Mouse (Mus musculus) adrenal gland, adult 8-10 months (tissue): ENCODE results near the gene Ssbp1. TPM values are rescaled to one million over a fixed set of nuclear protein-coding genes. Genes with fewer than 3 reads are reported as not detected.
A peak's percentile ranks its signal among the peaks of the same experiment; 100 is the strongest.

Experiments
- DNase-seq: peaks from one replicate; pipeline ENCODE4 v3.0.0; 2022
- total RNA-seq, 4 experiments: library from RNA; stranded (reverse); gene quantifications; 2 replicates each; pipeline ENCODE4 v1.2.4; 2022

Ssbp1 gene
- 10 to 100 TPM; 41.7 to 58.6 (median 52.8) TPM for total RNA-seq

DNA sequence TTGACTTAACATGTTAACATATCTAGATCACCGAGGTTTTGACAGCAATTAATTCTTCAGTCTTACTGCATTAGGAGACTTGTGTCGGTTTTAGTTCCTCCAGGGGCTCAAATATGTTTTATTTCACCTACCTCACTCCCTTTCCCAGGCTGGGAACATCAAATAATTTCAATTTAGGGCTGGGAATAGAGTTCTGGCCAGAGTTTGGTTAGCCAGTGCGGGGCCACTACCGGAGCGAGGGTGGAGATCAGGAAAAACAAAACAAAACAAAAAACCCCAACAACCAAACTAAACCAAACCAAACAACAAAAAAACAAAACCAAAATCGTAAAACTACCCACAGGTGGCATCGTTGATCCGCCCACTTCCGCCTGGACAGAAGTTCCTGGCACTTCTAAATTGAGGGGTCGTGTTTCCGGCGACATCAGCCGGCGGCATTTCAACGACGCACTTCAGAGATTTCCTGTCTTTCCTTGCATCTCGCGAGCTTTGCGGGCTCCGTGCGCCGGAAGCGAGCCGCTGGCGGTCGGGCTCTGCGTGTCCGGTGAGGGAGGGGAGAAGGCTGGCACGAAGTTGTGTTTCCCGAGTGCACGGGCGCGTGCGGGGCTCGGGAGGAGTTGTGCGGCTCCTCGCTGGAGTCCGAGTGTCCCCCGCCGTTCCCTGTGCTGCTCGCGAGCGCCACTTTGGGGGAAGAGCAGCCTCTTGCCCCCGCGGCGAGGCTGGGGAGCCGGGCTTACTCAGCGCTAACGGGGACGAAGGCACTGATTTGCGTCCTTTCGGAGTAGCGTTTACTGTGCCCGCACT, at the start of gene Ssbp1:
Gene Ssbp1 (plus strand): TSS at position 437 of the 804 bp plus-strand sequence.
- peak; percentile 88 for DNase-seq

DNA sequence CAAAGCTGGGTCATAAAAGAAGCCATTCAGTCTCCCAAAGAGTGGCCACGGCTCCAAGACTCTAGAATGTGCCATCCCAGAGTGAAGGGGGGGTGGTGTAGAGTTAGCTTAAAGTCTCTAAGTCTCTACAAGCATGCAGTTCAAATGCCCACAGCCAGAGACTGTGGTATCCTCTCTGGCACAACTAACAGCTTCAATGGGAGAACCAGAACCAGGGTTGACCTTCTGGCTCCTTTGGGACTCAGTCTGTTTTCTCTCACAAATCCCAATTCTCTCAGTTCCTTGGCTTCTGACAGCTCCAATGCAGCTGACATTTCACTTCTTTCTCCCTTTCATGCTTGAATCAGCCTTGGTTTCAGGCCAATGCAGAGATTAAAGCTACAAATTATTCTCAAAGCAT, 48.1 kb upstream of the Ssbp1 start:
- no peak for DNase-seq

- no peak for DNase-seq
These were observed 47.4 kb upstream of the Ssbp1 start for GRCm38 (mm10) chr6:40423774-40424173.

GRCm38 (mm10) chr6:40427441-40427840, 43.7 kb upstream of the Ssbp1 start:
- no peak for DNase-seq

DNA sequence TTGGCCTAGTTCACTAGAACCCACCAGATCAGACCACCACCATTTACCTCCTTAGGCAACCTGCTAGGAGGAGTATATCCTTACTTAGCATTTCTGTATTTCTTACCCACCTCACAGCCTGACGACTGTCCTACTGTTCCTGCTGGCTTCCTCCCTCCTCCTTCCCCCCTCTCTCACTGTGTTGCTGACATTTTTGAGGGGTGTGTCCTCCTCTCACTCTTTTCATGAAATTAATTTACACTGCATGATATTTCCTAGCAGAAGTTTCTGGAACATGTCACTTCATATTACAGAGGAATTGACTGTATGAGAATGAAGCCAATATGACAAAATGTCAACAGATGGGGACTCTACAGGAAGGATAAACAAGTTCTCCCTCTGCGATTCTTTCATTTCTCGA, 42.5 kb upstream of the Ssbp1 start:
- DNase-seq = no peak

- DNase-seq = no peak
These were observed 41.6 kb upstream of the Ssbp1 start for GRCm38 (mm10) chr6:40429521-40429931.

GRCm38 (mm10) chr6:40430251-40430650, 40.9 kb upstream of the Ssbp1 start:
- no peak for DNase-seq

DNA sequence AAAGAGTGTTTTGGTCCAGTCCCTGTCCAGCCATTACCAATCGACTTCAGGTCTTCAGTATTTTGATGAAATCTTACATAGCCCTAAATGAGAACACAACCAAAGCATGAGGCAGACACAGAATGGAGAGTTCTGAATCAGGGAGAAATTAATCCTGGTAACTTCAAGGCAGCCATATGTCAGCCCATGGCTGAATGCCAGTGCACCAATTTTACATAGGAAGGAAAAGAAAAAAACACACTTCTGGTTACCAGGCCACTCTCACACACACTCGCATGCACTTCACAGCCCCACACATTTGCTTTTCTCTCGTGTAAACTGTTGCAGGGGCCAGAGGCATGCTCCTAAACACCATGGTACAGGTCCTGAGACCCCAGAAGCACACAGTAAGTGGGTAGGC, 40.3 kb upstream of the Ssbp1 start:
- DNase-seq = no peak

GRCm38 (mm10) chr6:40431356-40431755, 39.8 kb upstream of the Ssbp1 start:
- peak; percentile 18 for DNase-seq

- DNase-seq = no peak
These were observed 39.3 kb upstream of the Ssbp1 start for GRCm38 (mm10) chr6:40431812-40432211.

GRCm38 (mm10) chr6:40432346-40433275, 38.5 kb upstream of the Ssbp1 start:
- DNase-seq = no peak

DNA sequence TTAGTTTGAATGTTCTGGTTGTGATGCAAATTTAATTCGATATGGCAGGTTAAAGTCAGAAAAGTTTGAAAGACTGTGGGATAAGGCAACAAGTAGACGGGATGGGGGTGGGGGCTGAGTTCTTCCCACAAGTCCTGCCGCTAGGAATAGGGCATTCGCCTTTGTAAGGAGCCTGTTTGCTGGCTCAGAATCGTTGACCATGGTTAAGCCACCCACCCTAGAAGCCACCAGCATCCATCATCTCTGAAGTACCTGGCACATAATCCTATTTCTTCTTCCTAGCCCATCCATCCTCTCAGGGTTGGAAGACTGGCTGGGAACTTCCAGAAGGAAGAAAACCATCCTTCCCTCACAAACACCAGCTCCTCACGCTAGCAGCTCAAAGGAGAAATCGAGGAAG, 36.5 kb upstream of the Ssbp1 start:
- no peak for DNase-seq

DNA sequence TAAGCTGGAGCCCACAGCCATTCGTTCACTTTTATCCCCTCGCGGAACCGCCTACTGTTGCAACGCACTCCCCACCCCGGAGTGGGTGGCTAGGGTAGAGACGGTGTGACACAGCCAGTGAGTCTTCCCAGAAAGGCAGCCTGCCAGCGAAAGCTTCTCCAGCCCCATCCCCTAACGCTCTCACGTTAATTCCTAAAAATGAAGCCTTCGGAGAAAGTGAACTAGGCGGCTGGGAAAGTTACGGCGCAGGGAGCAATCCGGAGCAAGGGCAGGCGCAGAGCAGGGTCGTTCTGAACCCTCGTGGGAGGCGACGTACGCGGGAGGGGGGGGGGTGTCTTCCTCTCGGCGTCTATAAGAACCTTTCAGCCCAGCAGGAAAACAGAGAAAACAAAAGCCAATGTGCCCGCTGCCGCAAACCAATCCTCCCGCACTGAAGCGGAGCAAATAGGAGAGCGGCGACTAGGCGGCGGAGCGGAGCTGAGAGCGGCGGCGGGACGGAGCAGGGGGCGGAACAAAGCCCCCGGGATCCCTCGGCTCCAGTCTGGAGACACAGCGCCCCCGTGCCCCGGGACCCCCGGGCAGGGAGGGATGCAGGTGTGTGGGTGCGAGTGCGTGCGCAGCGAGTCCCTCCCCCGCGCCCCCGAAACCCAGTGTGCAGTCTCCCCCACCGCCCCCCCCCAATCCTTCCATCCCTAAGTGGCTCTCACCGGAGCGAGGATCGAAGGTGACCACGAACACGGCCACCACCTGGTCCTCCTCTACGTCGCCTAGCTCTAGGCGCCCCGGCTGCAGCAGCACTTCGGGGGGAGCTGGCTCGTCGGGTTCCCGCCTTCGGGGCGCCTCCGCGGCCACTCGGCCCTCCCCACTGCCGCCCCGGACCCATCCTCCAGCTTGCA, 35.8 kb upstream of the Ssbp1 start:
- DNase-seq = peak; percentile 18

DNA sequence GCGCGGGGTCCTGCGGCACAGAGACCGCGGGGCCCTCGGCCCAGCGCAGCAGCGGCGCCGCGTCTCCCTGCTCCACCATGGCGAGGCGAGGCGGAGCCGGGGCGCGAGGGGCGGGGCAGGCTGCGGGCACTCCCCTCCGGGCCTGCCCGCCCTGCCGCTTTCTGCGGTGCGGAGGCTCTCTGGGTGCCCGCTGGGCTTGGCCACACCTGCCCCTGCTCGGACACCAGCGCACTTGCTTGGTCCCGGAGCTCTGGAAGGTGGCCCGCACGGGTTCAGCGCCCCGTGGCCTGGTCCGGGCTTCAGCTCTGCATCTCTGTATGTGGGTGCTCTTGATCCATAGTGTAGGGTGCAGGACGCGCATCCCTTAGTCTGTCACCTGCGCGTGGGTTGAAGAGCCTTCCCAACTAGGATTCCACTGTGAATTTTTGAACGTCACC, 35.1 kb upstream of the Ssbp1 start, which contains the start of gene E330009J07Rik:
Gene E330009J07Rik (minus strand): TSS at position 89 of the 437 bp plus-strand sequence.
- peak; percentile 67 for DNase-seq

GRCm38 (mm10) chr6:40438936-40439335, 32.2 kb upstream of the Ssbp1 start, which contains the start of gene Wee2:
Gene Wee2 (plus strand): TSS chr6:40439088.
- no peak for DNase-seq

- DNase-seq = no peak
These were observed 31.4 kb upstream of the Ssbp1 start for GRCm38 (mm10) chr6:40439731-40440130.

DNA sequence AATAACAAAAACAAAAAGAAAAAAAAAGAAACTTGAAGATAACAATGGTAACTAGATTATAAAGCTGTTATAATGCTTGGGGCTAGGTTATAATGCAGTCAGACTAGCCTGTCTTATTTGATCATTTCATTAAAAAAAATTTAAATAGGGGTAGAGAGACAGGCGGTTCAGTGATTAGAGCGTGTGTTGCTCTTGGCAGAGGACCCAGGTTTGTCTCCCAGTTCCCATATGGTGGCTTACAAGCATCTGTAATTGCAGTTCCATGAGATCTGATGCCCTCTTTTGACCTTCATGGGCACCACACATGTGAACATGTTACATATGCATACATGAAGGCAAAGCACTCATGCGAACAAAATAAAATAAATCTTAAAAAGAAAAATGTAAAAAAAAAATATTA, 29.9 kb upstream of the Ssbp1 start:
- no peak for DNase-seq

DNA sequence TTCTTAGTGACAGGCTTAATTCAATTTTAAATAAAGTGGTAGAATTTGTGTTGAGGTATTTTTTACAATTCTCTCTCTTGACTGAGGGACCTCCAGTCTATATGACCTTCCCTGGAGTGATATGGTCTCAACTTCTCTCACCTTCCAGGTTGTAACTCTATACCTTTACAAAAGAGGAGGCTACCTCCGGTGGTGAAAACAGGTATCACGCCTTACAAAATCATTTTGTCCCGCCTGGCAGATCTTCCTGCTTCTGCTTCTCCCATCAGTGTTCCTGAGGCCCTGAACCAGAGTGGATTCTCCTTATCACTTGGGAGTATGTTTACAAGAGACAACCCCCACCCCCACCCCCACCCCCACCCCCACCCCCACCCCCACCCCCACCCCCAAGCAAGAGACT, 29.4 kb upstream of the Ssbp1 start:
- no peak for DNase-seq

DNA sequence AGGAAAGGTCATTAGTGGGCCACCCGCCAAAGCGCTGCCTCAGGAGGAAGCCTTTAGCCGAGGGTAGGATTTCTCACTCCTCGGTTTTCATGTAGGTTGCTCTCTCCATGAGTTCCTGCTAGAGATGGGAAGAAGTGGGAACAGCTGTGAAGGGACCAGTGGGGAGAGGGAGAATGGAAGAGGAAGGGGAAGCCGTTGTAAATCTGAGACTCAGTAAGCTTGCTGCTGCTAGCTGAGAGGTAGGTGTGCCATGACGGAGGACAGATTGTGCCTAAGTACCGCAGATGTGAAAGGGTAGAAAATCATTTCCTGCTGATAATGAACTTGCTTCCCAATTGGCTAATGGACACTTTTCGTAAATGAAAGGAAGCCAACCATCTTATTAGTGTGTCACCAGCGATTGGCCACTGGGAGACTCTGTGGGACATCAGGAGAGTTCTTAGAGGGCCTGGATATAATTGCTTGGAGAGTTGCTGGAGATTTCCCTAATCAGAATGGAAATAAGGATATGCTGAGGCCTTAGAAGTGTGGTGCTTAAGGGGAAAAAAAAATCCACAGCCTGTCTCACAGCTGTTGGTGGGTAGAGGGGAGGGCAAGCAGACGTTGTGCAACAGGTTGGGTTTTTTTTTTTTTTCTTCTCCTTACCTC, 27.7 kb upstream of the Ssbp1 start:
- no peak for DNase-seq

DNA sequence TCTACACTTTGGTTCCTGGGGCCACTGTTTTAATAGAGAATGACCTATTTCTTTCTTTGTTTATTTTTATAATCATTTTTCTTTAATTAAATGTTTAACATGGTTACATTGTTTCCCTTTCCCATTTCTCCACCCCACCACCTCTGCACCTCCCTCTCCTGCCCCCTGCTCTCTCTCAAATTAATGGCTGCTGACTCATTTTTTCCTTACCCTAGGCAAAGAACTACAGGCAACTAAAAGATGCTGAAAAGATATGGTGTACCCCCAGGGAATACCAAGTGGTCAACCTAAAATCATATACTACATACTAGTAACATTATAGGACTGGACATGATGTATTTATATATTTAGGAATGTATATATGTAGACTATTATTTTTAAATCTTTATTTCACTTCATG, 22.5 kb upstream of the Ssbp1 start:
- DNase-seq = no peak

DNA sequence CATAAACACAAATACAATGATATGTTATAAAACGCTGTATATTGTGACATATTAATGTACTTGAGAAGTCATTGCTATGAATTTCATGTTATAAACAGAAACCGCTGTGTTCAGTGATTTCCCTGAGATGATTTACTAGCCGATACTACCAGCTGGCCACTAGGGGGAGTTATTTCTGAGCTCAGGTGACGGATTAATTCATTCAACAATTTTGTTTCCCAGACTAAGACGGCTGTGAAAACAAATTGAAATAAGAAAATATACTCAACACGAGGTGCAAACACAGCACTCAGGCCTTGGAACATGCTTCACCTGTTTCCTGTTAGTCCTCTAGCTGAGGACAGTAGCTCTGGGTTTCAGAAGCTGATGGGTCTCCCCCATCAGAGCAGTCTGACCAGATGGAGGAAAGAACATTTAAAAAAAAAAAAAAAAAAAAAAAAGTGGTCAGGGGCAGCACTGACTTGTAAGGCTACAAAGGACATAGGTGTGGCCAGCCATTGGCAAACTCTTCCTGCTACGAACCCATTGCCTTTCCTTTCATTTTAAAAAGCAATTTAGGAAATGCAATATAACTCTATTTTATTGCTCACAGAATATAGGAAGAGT, 16.6 kb upstream of the Ssbp1 start:
- no peak for DNase-seq
